Mouse (Mus musculus) midbrain, embryonic 12.5 days (tissue): ENCODE measurements around the gene Aldh8a1. TPM values are rescaled to one million over a fixed set of nuclear protein-coding genes. Genes with fewer than 3 reads are reported as not detected.

Source experiments
- ATAC-seq: fragments of 200-750 bp; cut with Nextera tagmentation; 2 replicates; pipeline ENCODE4 v1.8.0; 2017; ENCODE audit warnings: low read depth, moderate TSS enrichment, moderate library complexity; ENCODE audit not compliant: low FRiP score
- H3K27ac ChIP-seq: fragments of 300-500 bp; sonication (generic); replicated peaks from 2 replicates; pipeline ENCODE4 v1.5.1; 2016; ENCODE audit warnings: mild to moderate bottlenecking
- H3K27me3 ChIP-seq: fragments of 300-500 bp; sonication (generic); 2 replicates; pipeline ENCODE4 v1.6.1; 2016; ENCODE audit warnings: mild to moderate bottlenecking
- H3K36me3 ChIP-seq: fragments of 300-500 bp; sonication (generic); 2 replicates; pipeline ENCODE4 v1.6.1; 2016
- H3K4me1 ChIP-seq: fragments of 300-500 bp; sonication (generic); 2 replicates; pipeline ENCODE4 v1.6.1; 2016
- H3K4me2 ChIP-seq: fragments of 300-500 bp; sonication (generic); replicated peaks from 2 replicates; pipeline ENCODE4 v1.6.1; 2016; ENCODE audit warnings: mild to moderate bottlenecking, moderate library complexity
- H3K4me3 ChIP-seq: fragments of 300-500 bp; sonication (generic); 2 replicates; pipeline ENCODE4 v1.5.1; 2016; ENCODE audit warnings: mild to moderate bottlenecking
- H3K9ac ChIP-seq: fragments of 300-500 bp; sonication (generic); replicated peaks from 2 replicates; pipeline ENCODE4 v1.6.1; 2016; ENCODE audit warnings: mild to moderate bottlenecking, moderate library complexity
- H3K9me3 ChIP-seq: fragments of 300-500 bp; sonication (generic); 2 replicates; pipeline ENCODE4 v1.6.1; 2016; ENCODE audit warnings: mild to moderate bottlenecking
- WGBS: fragments of 180-500 bp; shearing (Covaris S2); methylation state at CpG from one replicate; pipeline ENCODE4 v1.1.7; 2016; 5-methylcytosine and 5-hydroxymethylcytosine counted together
- polyA plus RNA-seq: library from polyadenylated mRNA; unstranded; fragments of >200 nt; fragmentation: Nextera tagmentation; extraction: Ambion mirVana; gene quantifications from 2 replicates; pipeline ENCODE4 v1.2.1, GENCODE M21; 2016

Aldh8a1 gene
- polyA plus RNA-seq, 1 experiment from 2014 or later = 0.17 TPM

DNA sequence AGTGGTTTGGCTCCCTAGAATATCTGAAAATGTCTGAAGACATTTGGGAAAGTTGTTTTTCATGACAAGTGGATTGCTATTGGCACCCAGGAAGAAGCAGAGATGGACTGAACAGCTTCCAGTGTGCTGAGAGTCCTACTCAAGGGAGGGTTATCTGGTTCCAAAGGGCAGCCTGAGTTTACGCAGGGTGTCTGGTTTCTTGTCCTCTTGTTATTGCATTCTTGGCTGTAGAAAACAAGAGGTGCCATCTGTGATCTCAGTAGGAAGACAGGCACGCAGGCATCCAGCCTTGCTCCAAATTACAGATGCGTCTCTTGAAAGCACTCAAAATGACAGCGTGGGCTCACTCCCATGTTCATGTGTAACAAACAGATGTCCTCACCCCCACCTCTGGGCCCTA lies 63.9 kb downstream of the Aldh8a1 start:
- WGBS = 69% methylated on average over 4 of the region's 4 CpGs
- no peak overlapping the region for H3K9ac ChIP-seq
- no peak overlapping the region for H3K27ac ChIP-seq
- H3K36me3 ChIP-seq = no peaks in the 10 kb centered on the region
- no peak overlapping the region for H3K4me2 ChIP-seq
- no peaks in the 10 kb centered on the region for H3K27me3 ChIP-seq
- H3K4me3 ChIP-seq = no peak overlapping the region
- H3K9me3 ChIP-seq = no peaks in the 10 kb centered on the region
- H3K4me1 ChIP-seq = peaks cover 9% of the 10 kb centered on the region; the same call in 1 of the 2 replicates
- no peak for ATAC-seq

DNA sequence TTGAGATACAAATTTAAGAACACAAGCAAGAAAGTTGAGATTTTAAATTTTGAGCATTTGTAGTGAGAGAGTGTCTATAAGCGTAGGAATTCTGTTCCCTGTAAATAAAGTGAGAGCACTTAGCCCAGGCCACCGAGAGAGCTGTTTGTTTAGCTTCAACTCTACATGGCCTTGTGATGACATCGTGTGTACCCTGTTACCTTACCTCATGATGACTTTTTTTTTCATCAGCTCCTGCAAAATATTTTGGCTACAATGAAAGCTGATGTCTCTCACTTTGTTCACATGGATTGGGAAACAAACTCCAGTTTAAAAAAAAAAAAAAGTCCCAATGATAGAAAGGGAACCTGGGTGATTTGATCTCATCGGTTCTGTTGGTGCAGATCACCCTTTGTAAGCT lies 64.6 kb downstream of the Aldh8a1 start:
- no peaks in the 10 kb centered on the region for H3K36me3 ChIP-seq
- 83% methylated on average over 4 of the region's 4 CpGs for WGBS
- H3K27me3 ChIP-seq = no peaks in the 10 kb centered on the region
- H3K9ac ChIP-seq = no peak overlapping the region
- peaks cover 9% of the 10 kb centered on the region; the same call in 1 of the 2 replicates for H3K4me1 ChIP-seq
- H3K27ac ChIP-seq = no peak overlapping the region
- H3K9me3 ChIP-seq = no peaks in the 10 kb centered on the region
- no peak overlapping the region for H3K4me2 ChIP-seq
- no peak overlapping the region for H3K4me3 ChIP-seq
- ATAC-seq = no peak

DNA sequence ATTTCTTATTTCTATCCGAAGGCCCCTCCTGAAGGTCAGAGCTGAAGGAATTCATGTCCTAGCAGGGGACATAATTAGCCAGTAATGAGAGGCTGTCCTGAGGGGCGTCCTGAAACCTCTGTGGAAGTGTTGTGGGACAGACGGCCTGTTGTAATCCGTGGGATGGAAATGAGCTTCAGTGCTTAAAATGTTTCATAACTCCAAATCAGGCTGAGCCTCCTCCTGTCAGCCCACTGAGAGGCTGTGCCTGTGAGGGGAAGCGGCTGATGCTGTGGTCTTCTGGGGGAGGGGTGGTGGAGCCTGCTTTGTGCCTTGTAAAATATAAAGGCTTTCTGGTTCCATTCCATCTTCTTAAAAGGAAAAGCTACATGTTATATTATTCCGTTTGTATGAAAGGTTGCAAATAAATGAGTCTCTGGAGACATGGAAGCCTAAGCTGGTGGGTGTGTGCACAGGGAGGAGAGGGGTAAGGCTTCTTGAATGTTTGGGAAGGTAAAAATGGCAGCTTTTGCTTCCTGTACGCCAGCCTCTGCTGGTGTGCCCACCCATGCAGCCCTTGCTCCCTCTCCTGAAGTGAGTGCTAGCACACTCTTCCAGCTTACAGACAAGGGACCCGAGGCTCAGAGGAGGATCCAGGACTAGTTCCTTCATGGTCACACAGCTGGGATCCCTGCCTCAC lies 66.7 kb downstream of the Aldh8a1 start:
- Histone ChIP-seq H3K9me3 (no peaks in the 10 kb centered on the region), H3K36me3 (no peaks in the 10 kb centered on the region), H3K4me2 (no peak overlapping the region), H3K4me1 (peaks cover 9% of the 10 kb centered on the region; the same call in 1 of the 2 replicates), H3K27ac (0 out of 2 replicates have a peak overlapping the region, but pooled peaks have one; percentile 1), H3K27me3 (no peaks in the 10 kb centered on the region), H3K4me3 (no peak overlapping the region), H3K9ac (no peak overlapping the region)
- WGBS = 49% methylated on average over 8 of the region's 8 CpGs
- ATAC-seq = 0 out of 2 replicates have a peak, but pooled peaks have one; percentile 23

DNA sequence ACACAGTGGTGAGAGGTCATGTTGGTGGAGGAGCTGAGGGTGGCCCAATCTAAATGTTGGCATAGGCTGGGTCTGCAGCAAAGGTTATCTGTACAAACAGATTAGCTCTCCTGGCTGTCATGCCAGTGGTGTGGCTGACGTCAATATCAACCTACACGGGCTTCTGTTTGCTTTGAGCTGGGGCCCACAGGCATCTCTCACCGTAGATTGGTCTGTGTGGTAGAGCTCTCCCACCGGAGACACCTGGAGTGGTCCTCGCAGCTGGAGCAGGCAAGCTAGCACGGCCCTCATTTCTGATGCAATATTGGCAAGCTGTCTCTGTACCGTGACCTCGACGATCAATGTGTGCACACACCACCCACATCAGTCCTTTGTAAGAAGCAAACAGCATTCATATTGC lies 67.3 kb downstream of the Aldh8a1 start:
- Histone ChIP-seq H3K27me3 (no peaks in the 10 kb centered on the region), H3K4me3 (no peak overlapping the region), H3K4me1 (peaks cover 9% of the 10 kb centered on the region; the same call in 1 of the 2 replicates), H3K27ac (no peak overlapping the region), H3K9me3 (no peaks in the 10 kb centered on the region), H3K36me3 (no peaks in the 10 kb centered on the region), H3K9ac (no peak overlapping the region), H3K4me2 (no peak overlapping the region)
- no peak for ATAC-seq
- WGBS = 74% methylated on average over 9 of the region's 9 CpGs

Other genes with a start within 250 kb of the Aldh8a1 start
- 5.9 and 7.1 TPM in 2 replicates for gene Myb, start 216.3 kb upstream of the Aldh8a1 start, polyA plus RNA-seq
- 128 TPM in 2 replicates for gene Hbs1l, start 81.3 kb upstream of the Aldh8a1 start, polyA plus RNA-seq
- gene 1700020N01Rik, start 215.9 kb downstream of the Aldh8a1 start, polyA plus RNA-seq = not detected in 2 replicates